Mouse (Mus musculus) brain, embryonic 14.5 days (tissue): ENCODE measurements around the gene Olfr286. TPM values are rescaled to one million over a fixed set of nuclear protein-coding genes. Genes with fewer than 3 reads are reported as not detected.
A peak's percentile ranks its signal among the peaks of the same experiment; 100 is the strongest.

Source experiments
- DNase-seq: peaks from one replicate; pipeline ENCODE4 v3.0.0-alpha.2; 2011; ENCODE audit warnings: low read depth
- CTCF ChIP-seq: fragments of 200-500 bp; IDR thresholded peaks from 2 replicates; pipeline ENCODE4 v1.5.1; 2012; ENCODE audit warnings: inconsistent platforms, mild to moderate bottlenecking, moderate library complexity, borderline replicate concordance; ENCODE audit not compliant: insufficient read depth, insufficient read length; ENCODE audit errors: extremely low read depth
- POLR2A ChIP-seq: fragments of 200-500 bp; IDR thresholded peaks from 2 replicates; pipeline ENCODE4 v1.6.1; 2012; ENCODE audit warnings: mild to moderate bottlenecking, inconsistent platforms, borderline replicate concordance; ENCODE audit not compliant: poor library complexity, insufficient read depth, insufficient read length, severe bottlenecking; ENCODE audit errors: extremely low read depth
- polyA plus RNA-seq: library from polyadenylated mRNA; depleted of rRNA; stranded (reverse); fragments of >200 nt; gene quantifications from 2 replicates; pipeline ENCODE4 v1.2.3, GENCODE M21; 2012; rRNA removed

The Olfr286 gene
- polyA plus RNA-seq, result not detected in 2 replicates

- no peak for DNase-seq
- TF ChIP-seq POLR2A (no peak), CTCF (no peak)
These were observed at the start of gene Olfr286 for GRCm38 (mm10) chr15:98234350-98234749. TSS of gene Olfr286 (minus strand) at chr15:98234450.

- no peak for DNase-seq
- no peak for TF ChIP-seq CTCF
These were observed 23.5 kb upstream of the Olfr286 start for GRCm38 (mm10) chr15:98257776-98258175.

GRCm38 (mm10) chr15:98257193-98257592 is 22.9 kb upstream of the Olfr286 start, which contains the start of gene H1fnt:
TSS of gene H1fnt (minus strand) at chr15:98257293.
- TF ChIP-seq CTCF (no peak), POLR2A (no peak)
- no peak for DNase-seq

GRCm38 (mm10) chr15:98256271-98256670 is 22.0 kb upstream of the Olfr286 start:
- DNase-seq, result peak; percentile 0

GRCm38 (mm10) chr15:98235442-98235841 is 1.2 kb upstream of the Olfr286 start:
- TF ChIP-seq CTCF (no peak), POLR2A (no peak)
- DNase-seq, result no peak

More at GRCm38 (mm10) chr15:98256271-98256670, 22.0 kb upstream of the Olfr286 start:
- no peak for TF ChIP-seq CTCF
- TF ChIP-seq POLR2A, result no peak

GRCm38 (mm10) chr15:98226096-98226495 is 8.2 kb downstream of the Olfr286 start:
- no peak for DNase-seq
- TF ChIP-seq POLR2A (no peak), CTCF (no peak)

GRCm38 (mm10) chr15:98225610-98226009 is 8.6 kb downstream of the Olfr286 start:
- DNase-seq, result peak; percentile 2
- TF ChIP-seq CTCF (no peak), POLR2A (no peak)

GRCm38 (mm10) chr15:98222377-98222776 is 11.9 kb downstream of the Olfr286 start:
- no peak for DNase-seq
- TF ChIP-seq CTCF, result no peak
- TF ChIP-seq POLR2A, result no peak

- DNase-seq, result no peak
- TF ChIP-seq POLR2A (no peak), CTCF (no peak)
These were observed 13.4 kb downstream of the Olfr286 start, which contains the start of the genes Gm44579 and Olfr287 for GRCm38 (mm10) chr15:98220877-98221276. TSS of gene Gm44579 (minus strand) at chr15:98220977. TSS of gene Olfr287 (minus strand) at chr15:98221056.

GRCm38 (mm10) chr15:98214130-98214529 is 20.1 kb downstream of the Olfr286 start:
- no peak for TF ChIP-seq CTCF
- TF ChIP-seq POLR2A, result no peak
- no peak for DNase-seq

- no peak for DNase-seq
- TF ChIP-seq CTCF (no peak), POLR2A (no peak)
These were observed 20.8 kb downstream of the Olfr286 start for GRCm38 (mm10) chr15:98213336-98213870.

- no peak for TF ChIP-seq CTCF
- no peak for TF ChIP-seq POLR2A
- DNase-seq, result no peak
These were observed 24.6 kb downstream of the Olfr286 start for GRCm38 (mm10) chr15:98209676-98210075.
